Mouse (Mus musculus) MEL (cell line): ENCODE results near the gene Lcn12. TPM values are rescaled to one million over a fixed set of nuclear protein-coding genes. Genes with fewer than 3 reads are reported as not detected.

Experiments used
- DNase-seq: peaks from one replicate; pipeline ENCODE4 v3.0.0; 2011; ENCODE audit warnings: low read depth, low spot score
- H3K27ac ChIP-seq: 2 replicates; pipeline ENCODE4 v1.5.1; 2012; ENCODE audit warnings: low read depth, mild to moderate bottlenecking, control low read depth, low read length, moderate library complexity; ENCODE audit not compliant: control insufficient read depth
- H3K27me3 ChIP-seq, 2 experiments: fragments of 150-350 bp in 1 of 2; sonication (generic) in 1 of 2; 2 replicates each; pipeline ENCODE4 v1.6.1; 2012; ENCODE audit warnings: low read length in 2 of 2, mild to moderate bottlenecking in 2 of 2, improper control_type of control experiment in 1 of 2, moderate library complexity in 1 of 2; ENCODE audit not compliant: insufficient read depth in 2 of 2, control insufficient read depth in 1 of 2
- H3K36me3 ChIP-seq, 2 experiments: 2 replicates each; pipeline ENCODE4 v1.6.1; 2012 to 2014; ENCODE audit warnings: low read length in 2 of 2, improper control_type of control experiment in 1 of 2, inconsistent platforms in 1 of 2, mild to moderate bottlenecking in 1 of 2; ENCODE audit not compliant: insufficient read depth in 2 of 2, control insufficient read depth in 1 of 2
- H3K4me1 ChIP-seq, 2 experiments: fragments of 150-350 bp in 1 of 2; sonication (generic) in 1 of 2; 2 replicates each; pipeline ENCODE4 v1.6.1; 2012; ENCODE audit warnings: low read length in 2 of 2, improper control_type of control experiment in 1 of 2, mild to moderate bottlenecking in 1 of 2; ENCODE audit not compliant: insufficient read depth in 2 of 2, control insufficient read depth in 1 of 2
- H3K4me3 ChIP-seq, 2 experiments: fragments of 150-350 bp in 1 of 2; sonication (generic) in 1 of 2; 2 replicates each; pipeline ENCODE4 v1.5.1; 2012; ENCODE audit warnings: low read depth in 2 of 2, low read length in 2 of 2, mild to moderate bottlenecking in 2 of 2, moderate library complexity in 2 of 2, control low read depth in 1 of 2, improper control_type of control experiment in 1 of 2; ENCODE audit not compliant: control insufficient read depth in 1 of 2, insufficient read depth in 1 of 2
- H3K79me2 ChIP-seq: 2 replicates; pipeline ENCODE4 v1.6.1; 2012; ENCODE audit warnings: mild to moderate bottlenecking, low read length, moderate library complexity; ENCODE audit not compliant: control insufficient read depth, poor library complexity, insufficient read depth
- H3K9ac ChIP-seq: 2 replicates; pipeline ENCODE4 v1.6.1; 2012; ENCODE audit warnings: low read depth, mild to moderate bottlenecking, control low read depth, low read length, moderate library complexity; ENCODE audit not compliant: control insufficient read depth, poor library complexity, severe bottlenecking
- H3K9me3 ChIP-seq: fragments of 150-350 bp; sonication (generic); replicated peaks from 2 replicates; pipeline ENCODE4 v1.6.1; 2012; ENCODE audit warnings: mild to moderate bottlenecking, low read length, improper control_type of control experiment, moderate library complexity; ENCODE audit not compliant: insufficient read depth
- CTCF ChIP-seq, 3 experiments: IDR thresholded peaks in 2 of 3; conservative IDR thresholded peaks in 1 of 3; 2 replicates each; pipeline ENCODE4 v1.5.1; 2011 to 2012; ENCODE audit warnings: low read length in 3 of 3, low read depth in 2 of 3, mild to moderate bottlenecking in 2 of 3, improper control_type of control experiment in 1 of 3, inconsistent platforms in 1 of 3, mixed read lengths in 1 of 3, moderate library complexity in 1 of 3; ENCODE audit not compliant: control insufficient read depth in 1 of 3, insufficient read depth in 1 of 3, poor library complexity in 1 of 3, severe bottlenecking in 1 of 3
- E2F4 ChIP-seq: IDR thresholded peaks from 2 replicates; pipeline ENCODE4 v1.6.1; 2011; ENCODE audit warnings: low read depth, low read length, improper control_type of control experiment, borderline replicate concordance
- ELF1 ChIP-seq: IDR thresholded peaks from 2 replicates; pipeline ENCODE4 v1.6.1; 2014; ENCODE audit warnings: low read depth, mild to moderate bottlenecking, inconsistent platforms, low read length, improper control_type of control experiment, moderate library complexity
- EP300 ChIP-seq, 2 experiments: IDR thresholded peaks; 2 replicates each; pipeline ENCODE4 v1.6.1; 2011; ENCODE audit warnings: improper control_type of control experiment in 2 of 2, low read length in 2 of 2, low read depth in 1 of 2, mild to moderate bottlenecking in 1 of 2
- ETS1 ChIP-seq: IDR thresholded peaks from 2 replicates; pipeline ENCODE4 v1.6.1; 2012; ENCODE audit warnings: low read depth, mild to moderate bottlenecking, inconsistent platforms, low read length, improper control_type of control experiment, moderate library complexity
- GABPA ChIP-seq: IDR thresholded peaks from 2 replicates; pipeline ENCODE4 v1.6.1; 2012; ENCODE audit warnings: low read depth, mild to moderate bottlenecking, inconsistent platforms, low read length, improper control_type of control experiment, moderate library complexity
- GATA1 ChIP-seq: IDR thresholded peaks from 2 replicates; pipeline ENCODE4 v1.6.1; 2011; ENCODE audit warnings: low read depth, low read length, improper control_type of control experiment
- JUND ChIP-seq: IDR thresholded peaks from 2 replicates; pipeline ENCODE4 v1.6.1; 2011; ENCODE audit warnings: low read depth, mild to moderate bottlenecking, improper control_type of control experiment, low read length
- KAT2A ChIP-seq: conservative IDR thresholded peaks from 2 replicates; pipeline ENCODE4 v1.6.1; 2012; ENCODE audit warnings: low read depth, low read length, improper control_type of control experiment, inconsistent platforms
- MAX ChIP-seq: IDR thresholded peaks from 2 replicates; pipeline ENCODE4 v1.6.1; 2011; ENCODE audit warnings: low read length, improper control_type of control experiment
- MXI1 ChIP-seq: IDR thresholded peaks from 2 replicates; pipeline ENCODE4 v1.6.1; 2011; ENCODE audit warnings: mild to moderate bottlenecking, low read depth, low read length, improper control_type of control experiment
- NELFE ChIP-seq: IDR thresholded peaks from 2 replicates; pipeline ENCODE4 v1.6.1; 2011; ENCODE audit warnings: low read depth, low read length, improper control_type of control experiment
- POLR2A ChIP-seq, 2 experiments: IDR thresholded peaks; 2 replicates each; pipeline ENCODE4 v1.6.1; 2011 to 2012; ENCODE audit warnings: low read length in 2 of 2, mild to moderate bottlenecking in 2 of 2, control low read depth in 1 of 2, improper control_type of control experiment in 1 of 2, low read depth in 1 of 2, moderate library complexity in 1 of 2; ENCODE audit not compliant: control insufficient read depth in 1 of 2, insufficient read depth in 1 of 2, poor library complexity in 1 of 2
- POLR2AphosphoS2 ChIP-seq: IDR thresholded peaks from 2 replicates; pipeline ENCODE4 v1.6.1; 2011; ENCODE audit warnings: low read length, improper control_type of control experiment
- RAD21 ChIP-seq: IDR thresholded peaks from 2 replicates; pipeline ENCODE4 v1.6.1; 2011; ENCODE audit warnings: mild to moderate bottlenecking, low read depth, low read length, improper control_type of control experiment
- RCOR1 ChIP-seq: IDR thresholded peaks from 2 replicates; pipeline ENCODE4 v1.6.1; 2012; ENCODE audit warnings: low read depth, mild to moderate bottlenecking, inconsistent platforms, low read length, improper control_type of control experiment
- SMC3 ChIP-seq: IDR thresholded peaks from 2 replicates; pipeline ENCODE4 v1.6.1; 2011; ENCODE audit warnings: low read depth, low read length, improper control_type of control experiment
- TAL1 ChIP-seq: IDR thresholded peaks from 2 replicates; pipeline ENCODE4 v1.6.1; 2012; ENCODE audit warnings: mild to moderate bottlenecking, inconsistent platforms, low read length, moderate library complexity, mixed read lengths
- TBP ChIP-seq: IDR thresholded peaks from 2 replicates; pipeline ENCODE4 v1.8.0; 2011; ENCODE audit warnings: low read depth, low read length, improper control_type of control experiment
- USF1 ChIP-seq: IDR thresholded peaks from 2 replicates; pipeline ENCODE4 v1.6.1; 2014; ENCODE audit warnings: low read depth, mild to moderate bottlenecking, inconsistent platforms, low read length, improper control_type of control experiment, moderate library complexity
- ZC3H11A ChIP-seq: IDR thresholded peaks from 2 replicates; pipeline ENCODE4 v1.6.1; 2012; ENCODE audit warnings: low read depth, mild to moderate bottlenecking, inconsistent platforms, low read length, improper control_type of control experiment
- ZKSCAN1 ChIP-seq: IDR thresholded peaks from 2 replicates; pipeline ENCODE4 v1.6.1; 2012; ENCODE audit warnings: low read depth, mild to moderate bottlenecking, inconsistent platforms, low read length, improper control_type of control experiment, moderate library complexity
- ZMIZ1 ChIP-seq: IDR thresholded peaks from 2 replicates; pipeline ENCODE4 v1.6.1; 2012; ENCODE audit warnings: low read depth, mild to moderate bottlenecking, inconsistent platforms, low read length, improper control_type of control experiment, moderate library complexity
- polyA plus RNA-seq, 2 experiments: library from polyadenylated mRNA; stranded (reverse) in 1 of 2; unstranded in 1 of 2; fragments of >175 nt in 1 of 2; fragments of >200 nt in 1 of 2; gene quantifications; 2 replicates each; pipeline versions ENCODE4 v1.2.1 to v1.2.4; 2012; ENCODE audit warnings: low replicate concordance in 2 of 2, low read depth in 1 of 2; ENCODE audit not compliant: insufficient read length in 2 of 2, insufficient read depth in 1 of 2, missing spikeins in 1 of 2
- total RNA-seq: library from RNA; depleted of rRNA; stranded (reverse); fragments of 300-350 nt; gene quantifications from 2 replicates; pipeline ENCODE4 v1.2.3, GENCODE M21; 2012; rRNA removed

Lcn12 gene
- total and polyA plus RNA-seq, 3 experiments, result not detected

DNA sequence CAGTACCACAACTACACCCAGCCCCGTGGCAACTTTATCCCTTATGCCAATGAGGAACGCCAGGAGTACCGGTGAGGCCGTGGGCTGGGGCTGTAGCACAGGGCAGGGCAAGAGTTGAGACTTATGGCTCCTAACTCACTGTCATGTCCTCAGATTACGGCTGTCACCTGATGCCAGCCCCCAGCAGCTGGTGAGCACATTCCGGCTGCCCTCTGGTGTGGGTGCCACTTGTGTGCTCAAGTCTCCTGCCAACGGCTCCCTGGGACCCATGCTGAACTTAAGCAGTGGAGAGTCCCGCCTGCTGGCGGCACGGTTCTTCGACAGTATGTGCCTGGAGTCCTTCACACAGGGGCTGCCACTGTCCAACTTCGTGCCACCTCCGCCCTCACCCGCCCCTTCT, 51.0 kb downstream of the Lcn12 start:
- Histone ChIP-seq H3K79me2 (no peaks in the 10 kb centered on the region), H3K9ac (no peak overlapping the region), H3K27me3 (no peaks in the 10 kb centered on the region), H3K9me3 (no peaks in the 10 kb centered on the region), H3K4me3 (no peak overlapping the region), H3K27ac (no peak overlapping the region), H3K36me3 (no peaks in the 10 kb centered on the region; a peak in 1 of 4 replicates), H3K4me1 (no peaks in the 10 kb centered on the region)
- no peak for DNase-seq
- no peak for TF ChIP-seq ETS1
- TF ChIP-seq MXI1, result no peak
- TF ChIP-seq GATA1, result no peak
- TF ChIP-seq KAT2A, result no peak
- no peak for TF ChIP-seq ZMIZ1
- TF ChIP-seq GABPA, result no peak
- TF ChIP-seq ZC3H11A, result no peak
- no peak for TF ChIP-seq ELF1
- no peak for TF ChIP-seq SMC3
- TF ChIP-seq POLR2AphosphoS2, result no peak
- no peak for TF ChIP-seq USF1
- TF ChIP-seq NELFE, result no peak
- no peak for TF ChIP-seq JUND
- TF ChIP-seq, all 39 proteins: peak for 0

DNA sequence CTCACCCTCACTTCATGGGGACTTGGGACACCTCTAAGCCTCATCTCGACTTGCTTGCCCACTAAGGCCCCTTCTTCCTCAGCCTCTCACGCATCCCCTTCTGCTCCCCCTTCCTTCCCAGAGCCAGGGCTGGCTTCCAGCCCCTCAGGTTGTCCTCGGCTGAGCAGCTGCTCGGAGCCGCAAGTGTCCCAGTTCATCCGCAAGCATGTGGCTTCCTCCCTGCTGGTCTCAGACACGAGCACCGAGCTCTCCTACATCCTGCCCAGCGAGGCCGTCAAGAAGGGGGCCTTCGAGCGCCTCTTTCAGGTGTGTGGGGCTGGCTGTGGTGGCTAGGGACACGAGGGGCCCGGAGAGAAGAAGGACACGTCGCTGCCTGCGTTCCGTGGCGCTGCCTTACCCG, 52.6 kb downstream of the Lcn12 start:
- TF ChIP-seq MAX (no peak), CTCF (IDR thresholded peaks at IDR 0.05 in 2 of 3, conservative IDR thresholded peaks at IDR 0.05 in 1 of 3; ENCODE audit: control insufficient read depth in 1 of 3, insufficient read depth in 1 of 3, low read depth in 2 of 3, low read length in 3 of 3, poor library complexity in 1 of 3, severe bottlenecking in 1 of 3) (no peak), NELFE (no peak), TBP (no peak), USF1 (no peak), ZKSCAN1 (no peak), ZC3H11A (no peak), EP300 (IDR thresholded peaks at IDR 0.05; ENCODE audit: low read depth in 1 of 2, low read length in 2 of 2) (no peak), POLR2A (IDR thresholded peaks at IDR 0.05; ENCODE audit: control insufficient read depth in 1 of 2, insufficient read depth in 1 of 2, low read depth in 1 of 2, low read length in 2 of 2, poor library complexity in 1 of 2) (no peak), GABPA (no peak), RCOR1 (no peak), E2F4 (no peak), ZMIZ1 (no peak), POLR2AphosphoS2 (no peak), RAD21 (no peak), TAL1 (no peak)
- H3K27me3 ChIP-seq, result no peaks in the 10 kb centered on the region
- no peaks in the 10 kb centered on the region for H3K79me2 ChIP-seq
- H3K9ac ChIP-seq, result no peak overlapping the region
- DNase-seq, result no peak
- H3K9me3 ChIP-seq, result no peaks in the 10 kb centered on the region
- no peak overlapping the region for H3K4me3 ChIP-seq
- H3K27ac ChIP-seq, result no peak overlapping the region
- H3K4me1 ChIP-seq, result no peaks in the 10 kb centered on the region
- no peaks in the 10 kb centered on the region; a peak in 1 of 4 replicates for H3K36me3 ChIP-seq

Other genes starting within 250 kb of the Lcn12 start
Only the 30 nearest of the 37 such genes appear.
- not detected in 2 replicates for gene Tmem210, start 205.8 kb downstream of the Lcn12 start, total RNA-seq
- not detected for gene Tmem210, start 205.8 kb downstream of the Lcn12 start, polyA plus RNA-seq
- not detected in 2 replicates for gene Lrrc26, start 204.0 kb downstream of the Lcn12 start, total RNA-seq
- gene Lrrc26, start 204.0 kb downstream of the Lcn12 start, polyA plus RNA-seq, result not detected
- not detected in 2 replicates for gene Grin1, start 174.7 kb downstream of the Lcn12 start, total RNA-seq
- under 1 TPM in 1 of 2 experiments, not detected in 1; 0.07 TPM for gene Grin1, start 174.7 kb downstream of the Lcn12 start, polyA plus RNA-seq
- gene Man1b1, start 161.6 kb downstream of the Lcn12 start, total RNA-seq, result 37.7 and 49.6 TPM in 2 replicates
- gene Man1b1, start 161.6 kb downstream of the Lcn12 start, polyA plus RNA-seq, result 10 to 100 TPM in 1 of 2 experiments, not detected in 1; 50.1 TPM
- 24.0 and 25.9 TPM in 2 replicates for gene Dpp7, start 137.6 kb downstream of the Lcn12 start, total RNA-seq
- 10 to 100 TPM in 1 of 2 experiments, not detected in 1; 24.6 TPM for gene Dpp7, start 137.6 kb downstream of the Lcn12 start, polyA plus RNA-seq
- gene Uap1l1, start 128.2 kb downstream of the Lcn12 start, total RNA-seq, result 3.6 and 4.7 TPM in 2 replicates
- gene Uap1l1, start 128.2 kb downstream of the Lcn12 start, polyA plus RNA-seq, result 10 to 100 TPM in 1 of 2 experiments, not detected in 1; 12.6 TPM
- 39.7 and 51.9 TPM in 2 replicates for gene Sapcd2, start 121.6 kb downstream of the Lcn12 start, total RNA-seq
- 10 to 100 TPM in 1 of 2 experiments, not detected in 1; 58.2 TPM for gene Sapcd2, start 121.6 kb downstream of the Lcn12 start, polyA plus RNA-seq
- gene Entpd2, start 98.0 kb downstream of the Lcn12 start, total RNA-seq, result not detected in 2 replicates
- not detected for gene Entpd2, start 98.0 kb downstream of the Lcn12 start, polyA plus RNA-seq
- not detected in 2 replicates for gene Npdc1, start 94.6 kb downstream of the Lcn12 start, total RNA-seq
- gene Npdc1, start 94.6 kb downstream of the Lcn12 start, polyA plus RNA-seq, result not detected
- gene Fut7, start 70.6 kb downstream of the Lcn12 start, total RNA-seq, result 0.08 and 0.10 TPM in 2 replicates
- under 1 TPM in 1 of 2 experiments, not detected in 1; 0.21 TPM for gene Fut7, start 70.6 kb downstream of the Lcn12 start, polyA plus RNA-seq
- 8.7 and 10.4 TPM in 2 replicates for gene Abca2, start 65.2 kb downstream of the Lcn12 start, total RNA-seq
- gene Abca2, start 65.2 kb downstream of the Lcn12 start, polyA plus RNA-seq, result 10 to 100 TPM in 1 of 2 experiments, not detected in 1; 42.2 TPM
- 0.23 and 0.27 TPM in 2 replicates for gene Clic3, start 37.1 kb downstream of the Lcn12 start, total RNA-seq
- under 1 TPM in 1 of 2 experiments, not detected in 1; 0.15 TPM for gene Clic3, start 37.1 kb downstream of the Lcn12 start, polyA plus RNA-seq
- gene Paxx, start 32.8 kb downstream of the Lcn12 start, total RNA-seq, result 13.2 and 18.5 TPM in 2 replicates
- gene Paxx, start 32.8 kb downstream of the Lcn12 start, polyA plus RNA-seq, result 10 to 100 TPM in 1 of 2 experiments, not detected in 1; 22.1 TPM
- not detected in 2 replicates for gene Ptgds, start 23.9 kb downstream of the Lcn12 start, total RNA-seq
- not detected for gene Ptgds, start 23.9 kb downstream of the Lcn12 start, polyA plus RNA-seq
- 27.5 and 29.2 TPM in 2 replicates for gene Fbxw5, start 6.8 kb upstream of the Lcn12 start, total RNA-seq
- 10 to 100 TPM in 1 of 2 experiments, not detected in 1; 65.6 TPM for gene Fbxw5, start 6.8 kb upstream of the Lcn12 start, polyA plus RNA-seq
- 1.5 and 2.3 TPM in 2 replicates for gene C8g, start 7.8 kb upstream of the Lcn12 start, total RNA-seq
- 1 to 10 TPM in 1 of 2 experiments, not detected in 1; 5.1 TPM for gene C8g, start 7.8 kb upstream of the Lcn12 start, polyA plus RNA-seq
- 19.9 and 21.0 TPM in 2 replicates for gene Traf2, start 53.0 kb upstream of the Lcn12 start, total RNA-seq
- 10 to 100 TPM in 1 of 2 experiments, not detected in 1; 28.3 TPM for gene Traf2, start 53.0 kb upstream of the Lcn12 start, polyA plus RNA-seq
- 135 and 142 TPM in 2 replicates for gene Edf1, start 63.9 kb upstream of the Lcn12 start, total RNA-seq
- 100 to 1,000 TPM in 1 of 2 experiments, not detected in 1; 318 TPM for gene Edf1, start 63.9 kb upstream of the Lcn12 start, polyA plus RNA-seq
- 17.6 and 24.0 TPM in 2 replicates for gene Mamdc4, start 80.9 kb upstream of the Lcn12 start, total RNA-seq
- gene Mamdc4, start 80.9 kb upstream of the Lcn12 start, polyA plus RNA-seq, result 10 to 100 TPM in 1 of 2 experiments, not detected in 1; 21.6 TPM
- 34.7 and 47.0 TPM in 2 replicates for gene Phpt1, start 81.3 kb upstream of the Lcn12 start, total RNA-seq
- gene Phpt1, start 81.3 kb upstream of the Lcn12 start, polyA plus RNA-seq, result 10 to 100 TPM in 1 of 2 experiments, not detected in 1; 73.7 TPM
- gene Ajm1, start 87.8 kb upstream of the Lcn12 start, total RNA-seq, result 0.04 and 0.07 TPM in 2 replicates
- under 1 TPM in 1 of 2 experiments, not detected in 1; 0.32 TPM for gene Ajm1, start 87.8 kb upstream of the Lcn12 start, polyA plus RNA-seq
- 66.1 and 76.9 TPM in 2 replicates for gene Rabl6, start 114.6 kb upstream of the Lcn12 start, total RNA-seq
- 100 to 1,000 TPM in 1 of 2 experiments, 10 to 100 TPM in 1; 84.7 to 104 TPM for gene Rabl6, start 114.6 kb upstream of the Lcn12 start, polyA plus RNA-seq
- gene Ccdc183, start 123.8 kb upstream of the Lcn12 start, total RNA-seq, result 0.04 TPM in 1 of 2 replicates, not detected in the other
- under 1 TPM in 1 of 2 experiments, not detected in 1; 0.26 TPM for gene Ccdc183, start 123.8 kb upstream of the Lcn12 start, polyA plus RNA-seq
- gene Tmem141, start 128.1 kb upstream of the Lcn12 start, total RNA-seq, result 10.9 and 11.9 TPM in 2 replicates
- 10 to 100 TPM in 1 of 2 experiments, not detected in 1; 25.3 TPM for gene Tmem141, start 128.1 kb upstream of the Lcn12 start, polyA plus RNA-seq
- not detected in 2 replicates for gene Fcna, start 134.1 kb upstream of the Lcn12 start, total RNA-seq
- gene Fcna, start 134.1 kb upstream of the Lcn12 start, polyA plus RNA-seq, result under 1 TPM in 1 of 2 experiments, not detected in 1; 0.21 TPM
- not detected in 2 replicates for gene Lcn8, start 159.2 kb upstream of the Lcn12 start, total RNA-seq
- gene Lcn8, start 159.2 kb upstream of the Lcn12 start, polyA plus RNA-seq, result not detected
- not detected in 2 replicates for gene Lcn5, start 164.0 kb upstream of the Lcn12 start, total RNA-seq
- gene Lcn5, start 164.0 kb upstream of the Lcn12 start, polyA plus RNA-seq, result not detected
- gene Lcn6, start 182.9 kb upstream of the Lcn12 start, total RNA-seq, result not detected in 2 replicates
- gene Lcn6, start 182.9 kb upstream of the Lcn12 start, polyA plus RNA-seq, result not detected
- not detected in 2 replicates for gene Lcn10, start 188.8 kb upstream of the Lcn12 start, total RNA-seq
- gene Lcn10, start 188.8 kb upstream of the Lcn12 start, polyA plus RNA-seq, result not detected
- gene Obp2a, start 206.1 kb upstream of the Lcn12 start, total RNA-seq, result not detected in 2 replicates
- gene Obp2a, start 206.1 kb upstream of the Lcn12 start, polyA plus RNA-seq, result not detected